Mouse (Mus musculus) lung, adult 2 months (tissue): ENCODE results near the gene Creg2. TPM values are rescaled to one million over a fixed set of nuclear protein-coding genes. Genes with fewer than 3 reads are reported as not detected.
A peak's percentile ranks its signal among the peaks of the same experiment; 100 is the strongest.

Experiments used
- DNase-seq: peaks from one replicate; pipeline ENCODE4 v3.0.0; 2022
- H3K4me1 ChIP-seq: fragments of 200-500 bp; 2 replicates; pipeline ENCODE4 v1.6.1; 2011; ENCODE audit warnings: low read length; ENCODE audit not compliant: control insufficient read depth, insufficient read depth
- H3K4me3 ChIP-seq: fragments of 200-500 bp; replicated peaks from 2 replicates; pipeline ENCODE3; 2011; ENCODE audit warnings: low read depth, mild to moderate bottlenecking, control low read depth, low read length; ENCODE audit errors: extremely low read depth
- CTCF ChIP-seq: fragments of 200-500 bp; IDR thresholded peaks from 2 replicates; pipeline ENCODE4 v1.5.1; 2011; ENCODE audit warnings: mild to moderate bottlenecking, low read length, control low read depth; ENCODE audit not compliant: insufficient read depth
- POLR2A ChIP-seq: fragments of 200-500 bp; IDR thresholded peaks from 2 replicates; pipeline ENCODE4 v1.6.1; 2011; ENCODE audit warnings: low read depth, mild to moderate bottlenecking, control low read depth, low read length, borderline replicate concordance; ENCODE audit errors: extremely low read depth
- WGBS: fragments of 180-500 bp; shearing (Covaris S2); methylation state at CpG from one replicate; pipeline ENCODE4 v1.1.7; 2018; 5-methylcytosine and 5-hydroxymethylcytosine counted together
- polyA plus RNA-seq: library from polyadenylated mRNA; depleted of rRNA; stranded (reverse); fragments of >200 nt; gene quantifications from 2 replicates; pipeline ENCODE4 v1.2.3, GENCODE M21; 2012

The Creg2 gene
- polyA plus RNA-seq, 1 experiment = 0.07 TPM

DNA sequence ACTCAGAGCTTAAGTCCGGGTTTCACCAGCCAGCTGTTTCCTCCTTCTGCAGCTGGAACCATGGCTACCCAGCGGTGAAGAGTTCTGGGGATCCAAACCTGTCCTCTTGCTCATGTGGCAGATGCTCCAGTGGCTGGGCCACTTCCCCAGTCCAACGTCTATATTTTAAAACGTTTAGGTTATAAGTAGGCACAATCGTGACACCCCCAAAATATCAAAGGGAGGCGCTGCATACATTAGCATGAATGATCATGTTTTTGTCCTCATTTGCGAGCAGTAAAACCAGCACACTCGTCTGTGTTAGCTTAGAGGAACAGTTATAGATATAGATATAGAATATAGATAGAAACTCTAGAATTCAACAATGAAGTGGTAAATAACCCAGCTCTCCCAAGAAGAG, 14.1 kb downstream of the Creg2 start:
- DNase-seq = no peak
- Histone ChIP-seq H3K4me1 (no peaks in the 10 kb centered on the region), H3K4me3 (no peak overlapping the region)
- no peak for TF ChIP-seq CTCF
- no peak for TF ChIP-seq POLR2A
- WGBS = 53% methylated on average over 8 of the region's 8 CpGs

DNA sequence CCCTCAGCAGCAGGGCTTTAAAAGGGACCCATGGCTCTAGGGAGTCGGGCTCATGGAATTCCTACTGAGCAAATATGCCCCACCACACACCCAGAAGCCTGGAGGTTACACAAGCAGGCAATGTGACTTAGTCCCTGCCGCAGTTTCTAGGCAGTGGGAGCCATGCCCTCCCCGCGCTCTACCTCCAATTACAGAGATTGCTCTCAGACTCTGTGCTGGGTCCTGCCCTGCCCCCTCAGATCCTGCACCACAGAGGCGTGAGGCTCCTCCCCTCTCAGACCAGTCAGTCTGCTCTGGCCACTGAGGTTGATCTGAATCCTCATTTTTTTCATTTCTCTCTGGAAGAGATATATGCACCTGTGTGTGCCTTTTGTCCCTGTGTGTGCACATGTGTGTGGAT, 14.6 kb downstream of the Creg2 start:
- TF ChIP-seq POLR2A (no peak), CTCF (no peak)
- no peak overlapping the region for H3K4me3 ChIP-seq
- 3% methylated on average over 5 of the region's 5 CpGs for WGBS
- no peak for DNase-seq
- H3K4me1 ChIP-seq = no peaks in the 10 kb centered on the region

DNA sequence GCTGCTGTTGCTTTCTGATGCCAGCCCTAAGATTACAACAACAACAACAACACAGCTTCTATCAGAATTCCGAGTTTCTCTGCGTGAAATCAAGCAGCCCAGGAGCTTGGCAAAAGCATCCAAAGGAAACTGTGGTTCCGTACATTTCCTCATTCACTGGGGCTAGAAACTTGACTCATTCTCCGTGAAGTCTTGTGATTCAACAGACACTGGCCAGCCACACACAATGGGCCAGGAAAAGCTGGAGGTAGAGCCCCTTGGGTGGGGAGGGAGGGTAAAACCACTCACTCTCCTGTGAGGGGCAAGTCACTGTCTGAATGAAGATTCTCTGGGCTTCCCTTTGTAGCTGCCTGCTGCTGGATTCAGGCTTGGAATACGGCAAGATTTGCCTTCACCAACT, 15.1 kb downstream of the Creg2 start:
- Histone ChIP-seq H3K4me1 (no peaks in the 10 kb centered on the region), H3K4me3 (no peak overlapping the region)
- 26% methylated on average over 5 of the region's 5 CpGs for WGBS
- TF ChIP-seq POLR2A (no peak), CTCF (no peak)
- DNase-seq = no peak

DNA sequence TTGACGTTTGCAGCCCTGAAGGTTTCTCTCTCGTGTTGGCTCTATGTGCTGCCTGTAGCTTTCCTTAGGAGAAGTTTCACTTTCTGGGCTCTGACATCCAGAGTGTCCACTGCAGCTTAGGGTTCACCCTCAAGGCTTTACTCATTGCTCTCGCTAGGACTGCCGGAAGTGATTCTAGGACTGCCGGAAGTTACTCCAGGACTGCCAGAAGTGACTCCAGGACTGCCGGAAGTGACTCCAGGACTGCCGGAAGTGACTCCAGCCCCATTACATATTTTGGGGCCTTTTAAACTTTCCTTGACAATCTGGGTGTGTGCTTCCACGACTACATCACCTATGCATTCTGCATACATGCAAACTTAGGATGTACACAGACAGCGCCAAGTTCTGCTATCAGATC, 22.7 kb downstream of the Creg2 start:
- TF ChIP-seq POLR2A (no peak), CTCF (no peak)
- Histone ChIP-seq H3K4me3 (no peak overlapping the region), H3K4me1 (no peaks in the 10 kb centered on the region)
- no peak for DNase-seq
- 68% methylated on average over 9 of the region's 9 CpGs for WGBS

DNA sequence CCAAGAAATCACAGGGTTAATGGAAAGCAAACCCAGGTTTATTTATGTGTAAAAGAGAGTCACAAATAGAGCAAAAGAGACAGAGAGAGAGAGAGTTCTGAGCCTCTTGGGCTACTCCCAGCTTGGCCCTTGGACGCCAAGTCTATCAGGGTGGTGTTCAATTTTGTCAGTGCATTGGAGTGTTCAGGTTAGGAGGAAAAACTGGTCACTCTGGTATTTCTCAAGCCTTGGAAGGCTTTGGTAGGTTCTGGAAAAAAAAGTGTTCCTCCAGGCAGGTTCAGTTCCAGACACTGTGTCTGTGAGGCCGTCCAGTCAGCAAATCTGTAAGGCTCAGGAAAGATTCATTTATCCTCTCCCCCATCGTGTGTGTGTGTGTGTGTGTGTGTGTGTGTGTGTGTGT, 25.8 kb downstream of the Creg2 start:
- DNase-seq = no peak
- Histone ChIP-seq H3K4me3 (no peak overlapping the region), H3K4me1 (no peaks in the 10 kb centered on the region)
- WGBS = 52% methylated on average over 3 of the region's 3 CpGs
- TF ChIP-seq CTCF (no peak), POLR2A (no peak)

DNA sequence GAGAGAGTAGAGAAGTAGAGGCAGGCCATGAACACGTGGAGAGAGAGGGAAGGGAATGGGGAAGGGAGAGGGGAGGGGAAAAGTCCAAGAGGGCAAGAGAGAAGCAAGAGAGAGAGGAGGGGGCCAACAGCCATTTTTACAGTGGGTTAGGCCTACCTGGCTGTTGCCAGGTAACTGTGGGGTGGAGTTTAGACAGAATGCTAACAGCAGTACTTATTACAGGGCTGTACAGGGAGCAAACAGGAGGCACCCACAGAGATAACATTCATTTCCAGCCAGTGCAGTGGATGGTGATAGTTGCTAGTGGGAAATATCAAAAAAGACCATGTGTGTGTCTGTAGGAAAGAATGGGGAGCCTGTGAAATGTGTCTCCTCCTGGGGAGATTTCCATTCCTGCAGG, 27.5 kb downstream of the Creg2 start:
- Histone ChIP-seq H3K4me3 (no peak overlapping the region), H3K4me1 (no peaks in the 10 kb centered on the region)
- 27% methylated on average over 1 of the region's 1 CpGs for WGBS
- DNase-seq = no peak
- TF ChIP-seq POLR2A (no peak), CTCF (no peak)

DNA sequence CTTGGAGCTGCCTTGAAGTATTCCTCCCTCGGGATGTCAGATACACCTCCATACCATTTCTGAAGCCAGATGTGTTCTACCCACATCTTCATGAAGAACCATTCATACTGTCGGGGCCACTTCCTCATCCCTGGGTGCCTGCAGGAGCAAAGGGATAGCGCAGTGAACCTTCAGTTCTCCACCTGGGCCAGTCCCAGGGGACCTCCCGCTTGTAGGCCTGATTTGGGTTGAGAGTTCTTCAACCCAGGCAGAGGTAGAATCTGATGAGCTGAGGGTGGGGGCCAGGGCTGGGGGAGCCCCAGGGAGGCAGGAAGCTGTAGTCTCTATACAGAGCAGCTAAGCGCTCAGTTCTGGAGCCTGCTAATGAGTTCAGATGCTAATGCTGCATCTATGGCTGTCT, 28.2 kb downstream of the Creg2 start:
- Histone ChIP-seq H3K4me1 (no peaks in the 10 kb centered on the region), H3K4me3 (no peak overlapping the region)
- no peak for DNase-seq
- 91% methylated on average over 5 of the region's 5 CpGs for WGBS
- TF ChIP-seq CTCF = no peak
- no peak for TF ChIP-seq POLR2A

DNA sequence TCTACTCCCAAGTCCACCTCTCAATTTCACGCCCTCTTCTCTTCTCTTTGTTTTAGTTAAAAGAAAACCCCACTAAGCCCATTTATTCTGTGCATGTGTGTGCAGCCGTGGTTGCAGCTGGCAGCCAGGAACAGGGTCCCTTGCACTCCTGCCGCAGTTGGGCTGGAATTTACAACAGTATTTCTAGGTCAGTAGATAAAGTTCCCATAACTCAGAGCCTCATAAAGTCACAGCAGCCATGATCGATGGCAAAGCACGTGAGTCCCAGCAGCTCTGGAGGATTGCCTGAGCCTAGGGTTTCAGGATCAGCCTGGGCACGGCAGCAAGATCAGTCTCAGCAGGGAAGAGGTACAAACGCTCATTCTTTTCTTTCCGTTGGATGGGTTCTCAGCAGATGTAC, 32.8 kb downstream of the Creg2 start:
- 55% methylated on average over 8 of the region's 8 CpGs for WGBS
- Histone ChIP-seq H3K4me3 (no peak overlapping the region), H3K4me1 (no peaks in the 10 kb centered on the region)
- DNase-seq = no peak
- no peak for TF ChIP-seq POLR2A
- no peak for TF ChIP-seq CTCF

DNA sequence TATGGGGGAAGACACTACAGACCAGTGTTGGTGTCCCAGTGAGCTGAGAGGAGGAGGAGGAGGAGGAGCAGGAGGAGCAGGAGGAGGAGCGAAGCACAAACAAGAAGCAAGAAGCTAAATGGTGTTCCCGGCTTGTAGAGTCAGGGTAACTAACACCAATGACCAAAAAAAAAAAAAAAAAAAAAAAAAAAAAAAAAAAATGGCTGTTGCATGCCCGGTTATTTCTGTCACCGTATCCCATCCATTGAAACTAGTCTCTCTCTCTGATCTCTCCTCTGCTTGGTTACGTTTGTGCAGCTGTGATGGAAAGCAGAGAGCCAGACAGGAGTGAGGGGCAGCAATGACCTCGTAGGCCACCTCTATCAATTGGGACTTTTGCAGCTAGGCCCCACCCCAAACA, 35.7 kb downstream of the Creg2 start:
- 67% methylated on average over 6 of the region's 6 CpGs for WGBS
- no peak for TF ChIP-seq POLR2A
- no peak for TF ChIP-seq CTCF
- no peaks in the 10 kb centered on the region for H3K4me1 ChIP-seq
- no peak overlapping the region for H3K4me3 ChIP-seq
- DNase-seq = no peak

DNA sequence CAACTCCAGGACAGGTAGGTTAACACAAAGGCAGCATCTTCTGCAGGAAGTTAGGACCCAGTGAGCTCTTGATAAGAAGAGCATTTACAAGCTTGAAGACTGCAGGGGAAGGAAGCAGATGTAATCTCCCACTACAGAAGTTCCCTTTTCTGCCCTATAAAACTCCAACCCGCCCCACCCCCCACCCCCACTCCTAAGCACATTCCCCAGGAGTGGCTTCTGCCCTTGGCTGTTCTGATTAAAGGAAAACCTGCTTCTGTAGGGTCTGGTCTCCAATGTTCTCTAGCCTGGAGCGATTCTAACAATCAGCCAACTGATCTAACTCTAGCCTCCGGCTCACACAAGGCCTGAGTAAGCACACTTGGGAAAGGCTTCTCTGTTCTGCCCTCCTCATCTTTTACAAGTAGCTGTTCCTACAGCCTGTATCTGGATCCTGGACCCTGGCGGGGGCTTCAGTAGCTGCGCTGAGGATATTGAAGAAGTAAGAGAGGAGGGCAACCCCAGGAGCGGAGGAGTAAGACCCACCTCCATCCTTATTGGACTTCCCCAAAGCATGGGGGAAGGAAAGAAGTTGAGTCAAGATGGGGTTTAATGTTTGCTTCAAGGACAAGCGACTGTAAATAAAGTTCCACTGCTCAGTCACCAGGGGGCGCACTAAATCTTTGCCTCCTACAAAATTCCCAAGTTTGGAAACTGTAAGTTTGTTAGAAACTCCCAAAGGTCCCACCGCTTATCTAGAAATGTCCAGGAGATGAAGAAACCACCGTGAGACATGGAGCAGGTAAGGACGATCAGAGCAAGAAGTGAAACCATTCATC, 36.6 kb downstream of the Creg2 start:
- DNase-seq = peak; percentile 49
- Histone ChIP-seq H3K4me3 (no peak overlapping the region), H3K4me1 (no peaks in the 10 kb centered on the region)
- peak; percentile 7; the same call in 1 of the 2 replicates for TF ChIP-seq CTCF
- TF ChIP-seq POLR2A = no peak
- WGBS = 19% methylated on average over 11 of the region's 11 CpGs

DNA sequence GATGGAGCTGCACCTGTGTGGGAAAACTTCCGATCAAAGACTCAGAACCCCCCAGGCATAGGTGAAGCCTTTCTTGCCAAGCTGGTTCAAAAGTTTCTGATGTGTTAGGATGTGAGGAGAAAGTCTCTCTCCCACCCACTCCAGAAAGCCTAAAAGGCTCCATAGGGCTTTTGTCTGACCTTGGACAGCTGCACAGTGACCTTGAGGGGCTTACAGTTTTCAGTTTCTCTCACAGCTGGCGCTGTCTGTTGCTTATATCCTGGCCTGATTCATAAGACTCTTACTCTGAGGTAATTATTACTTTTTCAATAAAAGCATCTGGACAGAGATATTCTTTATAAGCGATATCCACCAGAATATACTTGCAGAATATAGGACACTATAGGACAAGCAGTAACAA, 38.2 kb downstream of the Creg2 start:
- Histone ChIP-seq H3K4me3 (no peak overlapping the region), H3K4me1 (peaks cover 5% of the 10 kb centered on the region)
- no peak for TF ChIP-seq CTCF
- no peak for DNase-seq
- 88% methylated on average over 3 of the region's 3 CpGs for WGBS
